Mouse (Mus musculus): Measurements from ENCODE around the gene 4930407I10Rik. TPM values are rescaled to one million over a fixed set of nuclear protein-coding genes. Genes with fewer than 3 reads are reported as not detected.

4930407I10Rik gene
- polyA plus RNA-seq, 2 experiments: 0.06 TPM; not detected in 1

GRCm38 (mm10) chr15:82027276-82027675, 31.7 kb upstream of the 4930407I10Rik start:
- H3K9me3 ChIP-seq (ENCODE audit: control insufficient read depth, low read length): no peaks in the 10 kb centered on the region
- DNase-seq (ENCODE audit: low spot score): no peak
- H3K36me3 ChIP-seq (ENCODE audit: control insufficient read depth, insufficient read depth, low read length): peaks cover 88% of the 10 kb centered on the region
- WGBS: 92% methylated on average over 7 of the region's 7 CpGs
- no peak overlapping the region for H3K4me3 ChIP-seq (replicated peaks; ENCODE audit: low read length)
- no peaks in the 10 kb centered on the region for H3K27me3 ChIP-seq (ENCODE audit: control insufficient read depth, insufficient read depth, low read length)
- no peaks in the 10 kb centered on the region for H3K4me1 ChIP-seq (ENCODE audit: control insufficient read depth, insufficient read depth, low read length)
- no peak overlapping the region for H3K27ac ChIP-seq (replicated peaks; ENCODE audit: low read depth, low read length)
- no peak overlapping the region for H3K4me2 ChIP-seq (replicated peaks; ENCODE audit: low read depth, low read length, severe bottlenecking)
- no peak for ATAC-seq (ENCODE audit: low FRiP score, low read depth)
- TF ChIP-seq POLR2A (IDR thresholded peaks at IDR 0.05; ENCODE audit: borderline replicate concordance, extremely low read depth, insufficient read depth, insufficient read length): no peak
- no peak overlapping the region for H3K9ac ChIP-seq (ENCODE audit: low read depth, low read length, severe bottlenecking)

- Histone ChIP-seq H3K36me3 (ENCODE audit: control insufficient read depth, insufficient read depth, low read length) (peaks cover 89% of the 10 kb centered on the region), H3K4me1 (ENCODE audit: control insufficient read depth, insufficient read depth, low read length) (no peaks in the 10 kb centered on the region), H3K9me3 (ENCODE audit: control insufficient read depth, low read length) (no peaks in the 10 kb centered on the region), H3K4me3 (replicated peaks; ENCODE audit: low read length) (no peak overlapping the region), H3K27me3 (ENCODE audit: control insufficient read depth, insufficient read depth, low read length) (no peaks in the 10 kb centered on the region), H3K27ac (replicated peaks; ENCODE audit: low read depth, low read length) (no peak overlapping the region), H3K9ac (ENCODE audit: low read depth, low read length, severe bottlenecking) (no peak overlapping the region), H3K4me2 (replicated peaks; ENCODE audit: low read depth, low read length, severe bottlenecking) (no peak overlapping the region)
- DNase-seq (ENCODE audit: low spot score): no peak
- WGBS: 83% methylated on average over 7 of the region's 7 CpGs
- no peak for TF ChIP-seq POLR2A (IDR thresholded peaks at IDR 0.05; ENCODE audit: borderline replicate concordance, extremely low read depth, insufficient read depth, insufficient read length)
- no peak for ATAC-seq (ENCODE audit: low FRiP score, low read depth)
Observed at GRCm38 (mm10) chr15:82027726-82028125, 31.2 kb upstream of the 4930407I10Rik start.

- Histone ChIP-seq H3K27me3 (ENCODE audit: control insufficient read depth, insufficient read depth, low read length) (no peaks in the 10 kb centered on the region), H3K27ac (replicated peaks; ENCODE audit: low read depth, low read length) (no peak overlapping the region), H3K4me1 (ENCODE audit: control insufficient read depth, insufficient read depth, low read length) (no peaks in the 10 kb centered on the region), H3K36me3 (ENCODE audit: control insufficient read depth, insufficient read depth, low read length) (peaks cover 70% of the 10 kb centered on the region), H3K9me3 (ENCODE audit: control insufficient read depth, low read length) (no peaks in the 10 kb centered on the region), H3K9ac (ENCODE audit: low read depth, low read length, severe bottlenecking) (no peak overlapping the region), H3K4me2 (replicated peaks; ENCODE audit: low read depth, low read length, severe bottlenecking) (no peak overlapping the region), H3K4me3 (replicated peaks; ENCODE audit: low read length) (no peak overlapping the region)
- DNase-seq (ENCODE audit: low spot score): no peak
- no peak for ATAC-seq (ENCODE audit: low FRiP score, low read depth)
- no peak for TF ChIP-seq POLR2A (IDR thresholded peaks at IDR 0.05; ENCODE audit: borderline replicate concordance, extremely low read depth, insufficient read depth, insufficient read length)
- whole genome bisulfite sequencing: 88% methylated on average over 7 of the region's 7 CpGs
Observed at GRCm38 (mm10) chr15:82032386-82032785, 26.6 kb upstream of the 4930407I10Rik start.

GRCm38 (mm10) chr15:82033762-82034161, 25.2 kb upstream of the 4930407I10Rik start, which contains the start of gene Desi1:
Gene Desi1 (minus strand): TSS chr15:82033862.
- Histone ChIP-seq H3K4me2 (replicated peaks; ENCODE audit: low read depth, low read length, severe bottlenecking) (no peak within 1 kb of the TSS), H3K27ac (replicated peaks; ENCODE audit: low read depth, low read length) (no peak within 1 kb of the TSS), H3K9me3 (ENCODE audit: control insufficient read depth, low read length) (no peaks in the 10 kb centered on the region), H3K4me1 (ENCODE audit: control insufficient read depth, insufficient read depth, low read length) (no peaks in the 10 kb centered on the region), H3K9ac (ENCODE audit: low read depth, low read length, severe bottlenecking) (no peak within 1 kb of the TSS), H3K4me3 (replicated peaks; ENCODE audit: low read length) (no peak within 1 kb of the TSS), H3K27me3 (ENCODE audit: control insufficient read depth, insufficient read depth, low read length) (no peaks in the 10 kb centered on the region), H3K36me3 (ENCODE audit: control insufficient read depth, insufficient read depth, low read length) (peaks cover 67% of the 10 kb centered on the region)
- TF ChIP-seq POLR2A (IDR thresholded peaks at IDR 0.05; ENCODE audit: borderline replicate concordance, extremely low read depth, insufficient read depth, insufficient read length): no peak
- no peak for DNase-seq (ENCODE audit: low spot score)
- ATAC-seq (ENCODE audit: low FRiP score, low read depth): no peak
- 84% methylated on average over 4 of the region's 4 CpGs for WGBS

GRCm38 (mm10) chr15:82035904-82036689, 22.9 kb upstream of the 4930407I10Rik start:
- DNase-seq (ENCODE audit: low spot score): peak; percentile 23
- H3K27ac ChIP-seq (replicated peaks; ENCODE audit: low read depth, low read length): no peak overlapping the region
- H3K4me1 ChIP-seq (ENCODE audit: control insufficient read depth, insufficient read depth, low read length): no peaks in the 10 kb centered on the region
- ATAC-seq (ENCODE audit: low FRiP score, low read depth): no peak
- H3K4me3 ChIP-seq (replicated peaks; ENCODE audit: low read length): no peak overlapping the region
- no peak overlapping the region for H3K4me2 ChIP-seq (replicated peaks; ENCODE audit: low read depth, low read length, severe bottlenecking)
- 82% methylated on average over 12 of the region's 12 CpGs for WGBS
- no peaks in the 10 kb centered on the region for H3K27me3 ChIP-seq (ENCODE audit: control insufficient read depth, insufficient read depth, low read length)
- peaks cover 73% of the 10 kb centered on the region for H3K36me3 ChIP-seq (ENCODE audit: control insufficient read depth, insufficient read depth, low read length)
- H3K9me3 ChIP-seq (ENCODE audit: control insufficient read depth, low read length): no peaks in the 10 kb centered on the region
- no peak for TF ChIP-seq POLR2A (IDR thresholded peaks at IDR 0.05; ENCODE audit: borderline replicate concordance, extremely low read depth, insufficient read depth, insufficient read length)
- H3K9ac ChIP-seq (ENCODE audit: low read depth, low read length, severe bottlenecking): no peak overlapping the region

All from limb, embryonic 14.5 days (tissue).